Mouse (Mus musculus) cortical plate, adult 2 months (tissue): ENCODE data around the gene M6pr.

ENCODE experiments used
- CTCF ChIP-seq: fragments of 200-500 bp; IDR thresholded peaks from 2 replicates; pipeline ENCODE4 v1.5.1; 2011; ENCODE audit warnings: mild to moderate bottlenecking, control low read depth, low read length; ENCODE audit not compliant: insufficient read depth; ENCODE audit errors: extremely low read depth
- POLR2A ChIP-seq: fragments of 200-500 bp; IDR thresholded peaks from 2 replicates; pipeline ENCODE4 v1.6.1; 2011; ENCODE audit warnings: mild to moderate bottlenecking, low read length, control low read depth; ENCODE audit not compliant: insufficient read depth; ENCODE audit errors: extremely low read depth

GRCm38 (mm10) chr6:122292184-122292583 is 16.3 kb upstream of the M6pr start:
- no peak for TF ChIP-seq CTCF
- no peak for TF ChIP-seq POLR2A
